Mouse (Mus musculus) T-helper 1 cell (primary cell): ENCODE results near the gene Lbhd1.

Experiments used
- in situ Hi-C: fragments of 300-600 bp; cut with MboI, MseI; formaldehyde crosslinking; loops from one replicate; pipeline ENCODE4 v1.15.1; 2025; ENCODE audit warnings: high pct_unique_total_duplicates

Lbhd1 gene

DNA sequence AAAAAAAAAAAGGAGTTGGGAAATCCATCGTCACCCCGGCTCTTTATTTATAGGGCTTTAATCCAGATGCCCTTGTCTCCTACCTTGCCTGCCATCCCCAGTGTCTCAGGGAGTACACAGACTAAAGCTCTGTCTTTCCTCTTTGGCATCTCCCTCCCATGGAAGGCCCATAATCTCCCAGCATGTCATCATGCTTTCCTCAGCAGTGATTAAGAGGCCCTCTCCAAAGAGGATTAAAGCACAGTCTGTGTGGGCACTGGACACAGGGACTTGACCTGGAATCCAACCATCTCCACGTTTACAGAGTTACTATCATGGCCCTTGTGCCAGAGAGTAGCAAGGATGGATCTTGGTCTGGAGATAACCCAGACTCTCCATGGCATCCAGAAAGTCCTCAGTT, at the start of gene Lbhd1, which contains the start of gene Gm49403:
TSS of gene Lbhd1 (plus strand) at position 117 of the 400 bp plus-strand sequence.
TSS of gene Gm49403 (plus strand) at position 315 of the 400 bp plus-strand sequence.
- in situ Hi-C loops, result no loop called here

DNA sequence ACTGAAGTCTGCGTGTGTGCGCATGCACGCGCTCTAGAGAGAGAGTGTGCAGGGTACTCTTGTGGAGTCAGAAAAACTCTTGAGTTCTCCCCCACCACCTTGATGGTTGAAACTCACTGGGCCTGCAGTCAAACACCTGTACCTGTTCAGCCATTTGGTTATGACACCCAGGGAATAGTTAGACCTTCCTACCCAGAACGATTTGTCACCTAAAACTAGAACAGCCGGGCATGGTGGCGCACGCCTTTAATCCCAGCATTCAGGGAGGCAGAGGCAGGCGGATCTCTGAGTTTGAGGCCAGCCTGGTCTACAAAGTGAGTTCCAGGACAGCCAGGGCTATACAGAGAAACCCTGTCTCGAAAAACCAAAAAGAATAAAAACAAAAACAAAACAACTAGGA, 47.2 kb upstream of the Lbhd1 start:
- in situ Hi-C loops, result loop anchor here (5.0 to 25.0 kb wide), 3 partner anchors 36 to 1051 kb away; partner anchors contain the start of genes Incenp and Ubxn1

DNA sequence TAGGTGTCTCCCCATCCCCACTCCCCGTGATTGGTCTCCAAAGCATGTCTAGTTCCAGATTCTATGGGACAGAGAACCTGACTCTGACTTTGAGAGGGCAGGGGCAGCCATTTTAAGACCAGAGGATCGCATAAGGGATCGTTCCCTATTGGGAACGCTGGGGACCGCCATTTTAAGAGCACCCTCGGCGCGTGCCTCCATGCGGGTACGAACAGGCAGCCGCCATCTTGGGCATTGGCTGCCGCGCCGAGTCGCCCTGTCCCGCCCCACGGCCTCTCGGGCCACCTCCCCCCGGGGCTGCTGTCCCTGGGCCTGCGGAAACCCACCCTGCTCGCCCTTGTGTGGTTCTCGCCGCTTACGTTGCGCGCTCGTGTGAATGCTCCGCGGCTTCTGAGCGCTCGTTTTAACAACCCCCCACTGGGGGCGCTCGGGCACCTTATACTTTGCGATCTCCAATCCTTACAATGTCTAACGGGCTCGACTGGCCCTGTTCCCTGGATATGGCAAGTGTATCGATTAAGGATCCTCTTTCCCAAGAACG, 46.2 kb upstream of the Lbhd1 start, which contains the start of gene Bscl2:
TSS of gene Bscl2 (plus strand) at position 217 of the 541 bp plus-strand sequence.
- in situ Hi-C loops, result loop anchor here (5.0 to 25.0 kb wide), 3 partner anchors 35 to 1050 kb away; partner anchors contain the start of genes Incenp and Ubxn1

DNA sequence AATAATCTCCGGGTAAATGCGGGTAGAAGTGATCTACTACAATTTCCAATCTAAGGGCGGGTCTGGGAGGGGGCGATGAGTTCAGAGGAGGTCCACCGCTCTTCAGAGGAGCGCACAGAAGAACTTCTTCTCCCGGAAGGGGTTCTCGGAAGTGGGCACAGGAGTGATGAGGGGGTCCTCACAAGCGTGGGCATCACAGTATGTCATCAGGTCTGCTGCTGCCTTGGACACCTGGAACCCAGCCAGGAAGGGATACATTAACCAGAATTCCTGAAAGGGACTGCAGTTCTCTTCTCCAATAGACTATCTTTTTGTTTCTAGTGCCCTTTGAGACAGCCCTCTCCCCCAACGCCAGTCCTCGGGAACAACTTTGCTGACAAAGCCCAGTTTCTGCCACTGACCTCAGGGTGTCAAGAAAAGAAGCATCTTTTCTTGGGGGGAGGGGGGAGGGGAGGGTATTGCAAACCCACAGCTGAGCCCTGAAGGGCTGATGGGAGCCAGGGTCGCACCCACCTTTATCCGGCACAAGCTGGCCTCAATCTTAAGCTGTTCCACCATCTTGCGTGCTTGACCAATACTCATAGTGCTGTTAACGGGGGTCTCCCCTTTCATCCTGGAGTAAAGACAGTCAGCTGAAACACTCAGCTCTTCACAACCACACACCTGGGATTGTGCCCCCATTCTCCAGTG, 45.3 kb upstream of the Lbhd1 start:
- in situ Hi-C loops, result loop anchor here (5.0 to 25.0 kb wide), 3 partner anchors 34 to 1049 kb away; partner anchors contain the start of genes Incenp and Ubxn1

DNA sequence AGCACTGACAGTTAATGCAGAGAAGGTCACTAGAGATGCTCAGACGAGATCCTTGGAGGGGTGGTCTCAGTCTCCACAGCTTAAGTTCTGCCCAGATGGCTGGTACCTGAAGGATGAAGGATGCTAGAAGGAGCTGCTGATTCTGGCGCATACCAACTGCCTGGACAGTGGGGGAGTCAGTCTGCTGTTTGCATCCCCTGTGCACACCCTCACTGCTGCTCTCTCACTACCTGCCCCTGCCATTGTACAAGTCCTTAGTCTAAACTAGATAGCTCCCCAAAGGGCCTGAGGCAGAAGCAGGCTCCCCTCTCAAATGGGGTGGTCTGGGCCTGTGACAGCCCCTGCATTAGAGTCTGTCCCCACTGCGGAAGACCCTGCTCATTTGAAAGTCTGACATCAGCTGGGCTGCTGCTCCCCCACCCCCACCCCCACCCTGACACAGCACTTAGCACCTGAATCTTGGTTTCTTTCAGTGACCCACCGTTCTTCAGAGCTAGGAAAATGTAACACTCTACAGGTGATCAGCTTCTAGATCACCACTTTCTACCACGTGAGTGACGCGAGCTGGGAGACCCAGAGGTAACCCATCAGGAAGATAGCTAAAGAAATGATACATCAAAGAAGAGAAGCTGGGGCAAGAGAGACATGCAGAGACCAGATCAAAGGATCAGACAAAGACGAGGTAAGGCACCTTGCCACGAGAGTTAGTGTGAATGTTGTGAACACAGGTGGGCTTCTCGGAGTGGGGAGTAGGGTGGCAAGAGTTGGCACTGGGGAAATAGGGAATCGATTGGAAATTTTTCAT, 44.2 kb upstream of the Lbhd1 start, which contains the start of gene Gng3:
TSS of gene Gng3 (minus strand) at position 92 of the 805 bp plus-strand sequence.
- in situ Hi-C loops, result loop anchor here (5.0 to 25.0 kb wide), 3 partner anchors 33 to 1048 kb away; partner anchors contain the start of genes Incenp and Ubxn1

DNA sequence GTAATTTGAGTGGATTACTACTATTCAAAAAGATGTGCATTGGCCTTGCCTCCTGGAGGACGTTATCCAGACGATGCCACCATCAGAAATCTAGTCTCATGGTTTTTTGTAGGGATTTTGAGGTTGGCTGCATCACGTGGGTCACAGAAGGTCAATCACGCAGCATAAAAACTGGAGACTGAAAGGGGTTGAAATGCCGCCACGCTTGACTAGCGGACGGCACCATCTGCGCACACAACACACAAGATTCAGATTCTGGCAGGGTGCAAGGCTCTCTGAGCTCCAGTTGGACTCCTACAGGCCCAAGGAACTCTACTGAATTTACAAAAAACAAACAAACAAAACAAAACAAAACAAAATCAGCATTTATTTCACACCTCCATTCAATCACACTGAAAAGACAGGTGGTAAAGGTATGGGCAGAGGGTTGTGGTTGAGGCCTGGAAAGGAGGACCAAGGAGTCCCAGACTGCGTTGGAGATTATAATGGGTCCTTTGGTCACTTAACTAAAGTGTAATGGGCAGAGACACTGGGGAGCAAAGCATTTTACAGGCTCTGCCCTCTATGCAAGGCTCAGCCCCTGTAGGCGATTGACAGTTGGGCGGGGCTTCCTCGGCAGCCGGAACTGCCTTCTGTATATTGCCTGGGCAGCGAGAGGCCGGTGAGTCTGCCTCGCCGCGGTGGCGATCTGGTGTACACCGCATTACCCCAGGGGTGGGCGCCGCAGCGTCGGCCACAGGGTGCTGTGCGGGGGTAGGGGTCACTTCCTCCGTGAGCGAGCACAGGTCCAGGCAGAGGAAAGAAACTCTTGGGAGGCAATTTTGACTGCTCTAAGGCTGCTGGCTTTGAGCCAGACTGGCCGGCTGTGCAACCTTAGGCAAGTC, 43.4 kb upstream of the Lbhd1 start:
- in situ Hi-C loops, result loop anchor here (5.0 to 25.0 kb wide), 3 partner anchors 32 to 1047 kb away; partner anchors contain the start of genes Incenp and Ubxn1

DNA sequence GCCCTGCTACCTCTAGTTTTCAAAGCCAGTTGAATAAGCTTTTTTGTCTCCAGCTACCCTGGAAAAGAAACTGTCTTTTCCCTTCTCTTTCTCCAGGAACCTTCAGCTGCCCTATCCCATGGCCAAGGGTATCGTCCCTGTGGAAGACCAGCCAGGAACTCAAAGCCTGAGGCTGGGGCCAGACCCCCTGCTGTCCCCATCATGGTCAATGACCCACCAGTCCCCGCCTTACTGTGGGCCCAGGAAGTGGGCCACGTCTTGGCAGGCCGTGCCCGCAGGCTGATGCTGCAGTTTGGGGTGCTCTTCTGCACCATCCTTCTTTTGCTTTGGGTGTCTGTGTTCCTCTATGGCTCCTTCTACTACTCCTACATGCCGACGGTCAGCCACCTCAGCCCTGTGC, 42.5 kb upstream of the Lbhd1 start:
- in situ Hi-C loops, result loop anchor here (25.0 kb wide), 1 partner anchor 1046 kb away; the partner anchor contains the start of gene Incenp

DNA sequence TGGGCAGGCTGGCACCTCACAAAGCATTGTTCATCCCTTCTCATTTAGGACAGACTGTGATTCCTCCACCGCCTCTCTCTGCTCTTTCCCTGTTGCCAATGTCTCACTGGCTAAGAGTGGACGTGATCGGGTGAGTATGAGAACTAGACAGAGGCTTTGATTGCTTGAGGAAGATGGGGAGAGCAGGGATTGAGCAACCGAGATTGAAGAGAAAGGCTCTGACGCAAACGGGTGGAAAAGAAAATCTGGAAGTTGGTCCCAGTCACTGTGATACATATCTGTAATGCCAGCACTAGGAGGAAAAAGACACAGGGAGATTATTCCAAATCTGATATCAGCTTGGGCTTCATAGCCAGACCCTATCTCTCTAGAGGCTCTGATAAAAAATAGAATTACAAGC, 40.6 kb upstream of the Lbhd1 start:
- in situ Hi-C loops, result loop anchor here (25.0 kb wide), 1 partner anchor 1044 kb away; the partner anchor contains the start of gene Incenp

DNA sequence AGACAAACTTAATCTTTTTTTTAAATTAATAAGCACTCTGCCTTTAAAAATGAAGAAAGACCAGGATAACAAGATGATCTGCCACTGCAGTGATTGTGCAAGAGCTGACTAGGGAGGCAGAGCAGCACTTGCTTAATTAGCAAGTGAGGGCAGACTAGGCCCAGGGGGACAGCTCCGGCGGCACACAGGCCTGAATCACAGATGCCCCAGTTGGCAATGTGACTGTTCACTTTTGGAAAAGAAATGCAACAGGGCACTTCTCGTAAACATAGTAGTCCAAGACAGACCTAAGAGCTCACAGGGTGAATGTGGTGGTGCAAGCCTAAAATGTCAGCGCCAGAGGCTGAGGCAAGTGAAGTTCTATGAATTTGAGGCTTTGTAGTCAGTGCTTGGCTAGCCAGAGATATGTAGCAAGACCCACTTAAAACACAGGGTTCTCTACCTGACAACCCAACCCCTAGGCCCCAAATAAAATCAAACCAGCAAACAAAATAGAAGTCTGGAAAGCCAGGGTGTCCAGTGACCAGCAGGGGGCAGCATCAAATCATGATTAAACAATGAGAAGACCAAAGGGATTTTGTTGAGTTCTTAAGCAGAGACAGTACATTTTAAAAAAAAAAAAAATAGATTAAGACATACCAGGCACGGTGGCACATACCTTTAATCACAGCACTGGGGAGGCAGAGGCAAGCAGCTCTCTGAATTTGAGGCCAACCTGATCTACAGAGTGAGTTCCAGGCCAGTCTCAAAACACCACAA, 39.0 kb upstream of the Lbhd1 start:
- in situ Hi-C loops, result loop anchor here (5.0 to 25.0 kb wide), 2 partner anchors 268 to 1043 kb away; partner anchors contain the start of gene Incenp

DNA sequence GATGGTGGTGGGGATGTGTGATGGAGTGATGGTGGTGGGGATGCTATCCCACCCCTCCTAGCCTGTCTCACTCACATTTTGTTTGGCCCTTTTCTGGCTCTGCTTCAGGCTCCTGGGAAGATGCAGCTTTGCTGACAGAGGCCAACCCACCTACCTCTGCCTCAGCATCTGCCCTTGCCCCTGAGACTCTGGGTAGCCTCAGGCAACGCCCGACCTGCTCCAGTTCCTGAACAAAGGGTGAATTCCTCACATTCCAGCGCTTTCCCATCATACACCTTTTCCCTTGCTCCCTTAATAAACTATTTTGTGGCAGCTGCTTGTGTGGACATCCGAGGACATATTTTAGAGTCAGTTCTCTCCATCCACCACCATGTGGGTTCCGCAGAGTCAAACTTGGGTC, 35.2 kb upstream of the Lbhd1 start:
- in situ Hi-C loops, result loop anchor here (5.0 to 25.0 kb wide), 2 partner anchors 264 to 1039 kb away; partner anchors contain the start of gene Incenp

DNA sequence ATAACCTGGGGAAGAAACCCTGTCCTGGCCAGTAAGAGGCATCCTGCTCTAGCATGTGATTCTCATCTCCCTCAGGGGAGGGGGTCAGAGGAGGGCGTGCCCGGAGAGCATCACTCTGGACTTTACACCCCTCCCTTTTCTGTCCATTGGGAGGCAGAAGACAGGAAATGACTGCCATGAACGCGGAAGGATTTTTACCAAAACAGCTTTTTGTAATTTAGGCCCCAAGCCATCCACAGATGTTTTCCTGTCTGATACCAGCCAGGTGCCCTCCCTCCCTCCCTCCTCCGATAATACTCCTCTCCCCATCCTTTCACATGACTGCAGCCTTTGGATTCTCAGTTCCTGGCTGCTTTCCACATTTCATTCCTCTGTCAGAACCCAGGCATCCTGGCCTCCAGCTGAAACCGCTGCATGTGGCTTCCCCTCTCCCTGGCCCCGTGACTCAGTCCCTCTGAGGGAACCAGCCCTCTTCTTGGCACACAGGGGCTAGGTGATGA, 33.1 kb upstream of the Lbhd1 start, which contains the start of gene Lrrn4cl:
TSS of gene Lrrn4cl (plus strand) at position 367 of the 500 bp plus-strand sequence.
- in situ Hi-C loops, result loop anchor here (25.0 kb wide), 2 partner anchors 487 to 612 kb away; no protein-coding TSS in a partner anchor

DNA sequence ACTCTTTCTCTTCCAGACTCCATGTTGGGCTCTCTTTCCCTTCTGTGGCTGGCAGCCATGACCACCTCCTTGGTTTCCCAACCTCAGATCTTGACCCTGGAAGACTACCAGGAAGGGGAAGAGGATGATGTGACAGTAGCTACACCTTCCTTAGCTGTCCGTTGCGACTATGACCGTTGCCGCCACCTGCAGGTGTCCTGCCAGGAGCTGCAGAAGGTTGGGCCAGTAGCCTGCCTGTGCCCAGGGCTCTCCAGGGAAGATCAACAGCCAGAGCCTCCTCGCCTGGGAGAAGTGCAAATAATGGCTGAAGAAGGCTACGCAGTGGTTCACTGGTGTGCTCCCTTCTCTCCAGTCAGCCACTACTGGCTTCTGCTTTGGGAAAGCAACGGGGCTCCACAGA, 31.9 kb upstream of the Lbhd1 start:
- in situ Hi-C loops, result loop anchor here (25.0 kb wide), 2 partner anchors 486 to 611 kb away; no protein-coding TSS in a partner anchor

DNA sequence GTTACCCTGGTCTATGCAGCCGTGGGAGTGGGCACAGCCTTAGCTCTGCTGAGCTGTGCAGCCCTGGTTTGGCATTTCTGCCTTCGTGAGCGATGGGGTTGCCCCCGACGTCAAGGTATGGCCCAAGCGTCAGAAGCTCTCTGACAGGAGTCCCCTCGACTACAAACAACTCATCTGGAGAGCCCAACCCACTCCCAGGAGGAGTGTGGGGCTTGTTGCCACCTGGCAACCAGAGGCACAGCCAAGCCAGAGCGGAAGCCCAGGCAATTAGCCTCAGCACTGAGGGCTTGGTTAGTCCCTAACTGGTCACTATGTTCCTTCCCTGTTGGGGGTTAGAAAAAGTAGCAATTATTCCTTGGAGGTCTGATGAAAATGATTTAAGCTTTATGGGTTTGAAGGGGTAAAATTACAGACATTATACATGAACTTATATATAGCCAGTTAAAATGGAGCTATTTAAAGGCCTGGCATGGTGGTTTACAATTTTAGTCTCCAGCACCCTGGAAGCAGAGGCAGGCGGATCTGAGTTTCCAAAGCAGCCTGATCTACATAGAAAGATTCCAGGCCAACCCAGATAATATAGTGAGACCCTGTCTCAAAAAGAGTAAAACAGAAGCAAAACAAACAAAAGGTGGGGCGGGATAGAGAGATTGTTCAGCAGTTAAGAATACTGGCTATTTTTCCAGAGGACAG, 31.1 kb upstream of the Lbhd1 start:
- in situ Hi-C loops, result loop anchor here (25.0 kb wide), 2 partner anchors 485 to 610 kb away; no protein-coding TSS in a partner anchor

DNA sequence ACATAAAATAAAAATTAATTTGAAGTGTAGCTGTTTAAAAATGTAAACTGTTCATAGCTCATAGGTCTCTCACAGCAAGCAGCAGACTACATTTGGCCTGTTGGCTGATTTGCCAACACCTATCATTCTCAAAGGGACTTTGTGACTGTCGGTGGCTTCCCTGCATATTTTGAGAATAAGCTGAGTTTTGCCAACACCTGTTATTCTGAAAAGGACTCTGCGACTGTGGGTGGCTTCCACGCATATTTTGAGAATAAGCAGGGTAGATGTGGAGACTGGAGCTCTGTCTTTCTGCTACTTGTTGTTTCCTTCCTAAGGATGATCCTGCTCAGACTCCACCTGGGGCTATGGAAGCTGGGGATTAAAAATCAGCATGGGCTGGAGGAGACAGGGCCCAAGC, 30.4 kb upstream of the Lbhd1 start:
- in situ Hi-C loops, result loop anchor here (25.0 kb wide), 2 partner anchors 484 to 609 kb away; no protein-coding TSS in a partner anchor

DNA sequence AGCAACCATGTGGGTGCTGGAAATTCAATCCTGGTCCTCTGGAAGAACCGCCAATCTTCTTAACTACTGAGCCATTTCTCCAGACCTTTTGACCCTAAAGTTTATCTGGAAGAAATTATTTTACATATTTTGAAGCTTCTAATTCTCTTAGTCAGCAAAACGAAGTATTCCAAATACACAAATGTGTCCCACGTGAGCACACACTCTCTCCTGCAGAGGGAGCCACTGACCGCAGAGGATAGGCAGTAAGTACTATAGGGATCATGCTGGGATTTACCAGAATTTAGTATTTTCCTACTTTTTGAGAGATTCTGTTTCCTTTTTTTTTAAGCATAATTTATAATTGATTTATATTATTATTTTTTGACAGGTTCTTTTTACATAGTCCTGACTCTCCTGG, 25.8 kb upstream of the Lbhd1 start:
- in situ Hi-C loops, result loop anchor here (25.0 kb wide), 2 partner anchors 480 to 605 kb away; no protein-coding TSS in a partner anchor

DNA sequence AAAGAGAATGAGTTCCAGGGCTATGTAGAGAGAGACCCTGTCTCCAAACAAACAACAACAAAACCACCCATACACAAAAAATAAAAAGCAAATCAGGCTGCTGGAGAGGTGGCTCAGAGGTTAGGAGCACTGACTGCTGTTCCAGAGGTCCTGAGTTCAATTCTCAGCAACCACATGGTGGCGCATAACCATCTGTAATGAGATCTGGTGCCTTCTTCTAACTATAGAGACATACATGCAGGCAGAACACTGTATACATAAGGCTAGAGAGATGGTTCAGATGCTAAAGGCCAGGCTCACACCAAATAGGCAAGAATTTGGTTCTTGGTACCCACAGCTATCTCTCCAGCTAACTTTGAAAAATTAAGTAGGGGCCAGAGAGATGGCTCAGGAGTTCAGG, 24.5 kb upstream of the Lbhd1 start:
- in situ Hi-C loops, result loop anchor here (25.0 kb wide), 2 partner anchors 478 to 603 kb away; no protein-coding TSS in a partner anchor

DNA sequence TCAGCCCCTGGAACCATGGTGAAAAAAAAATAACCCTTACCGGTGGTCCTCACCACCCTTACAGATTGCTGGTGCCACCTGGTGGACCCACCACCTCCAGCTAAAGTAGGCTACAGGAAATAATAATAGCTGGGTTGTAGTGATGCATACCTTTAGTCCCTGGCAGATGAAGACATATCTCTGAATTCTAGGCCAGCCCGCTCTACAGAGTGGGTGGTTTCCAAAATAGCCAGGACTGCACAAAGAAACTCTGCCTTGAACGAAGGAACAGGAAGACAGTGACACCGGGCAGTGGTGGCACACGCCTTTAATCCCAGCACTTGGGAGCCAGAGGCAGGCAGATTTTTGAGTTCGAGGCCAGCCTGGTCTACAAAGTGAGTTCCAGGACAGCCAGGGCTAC, 19.3 kb upstream of the Lbhd1 start:
- in situ Hi-C loops, result loop anchor here (25.0 kb wide), 2 partner anchors 473 to 598 kb away; no protein-coding TSS in a partner anchor

DNA sequence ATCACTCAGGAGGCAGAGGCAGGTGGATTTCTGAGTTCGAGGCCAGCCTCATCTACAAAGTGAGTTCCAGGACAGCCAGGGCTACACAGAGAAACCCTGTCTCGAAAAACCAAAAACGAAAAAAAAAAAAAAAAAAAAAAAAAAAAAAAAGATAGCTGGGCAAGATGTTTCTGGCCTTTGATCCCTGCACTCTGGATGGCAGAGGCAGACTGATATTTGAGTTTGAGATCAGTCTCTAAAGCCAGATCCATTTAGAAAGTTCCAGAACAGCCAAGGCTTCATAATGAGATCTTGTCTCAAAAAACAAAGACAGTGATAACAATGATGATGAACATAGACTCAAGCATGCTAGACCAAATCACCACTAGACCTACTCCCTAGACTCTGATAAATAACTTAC, 13.2 kb upstream of the Lbhd1 start:
- in situ Hi-C loops, result loop anchor here (5.0 to 25.0 kb wide), 3 partner anchors 33 to 592 kb away; partner anchors contain the start of genes Bscl2 and Gng3
